Mouse (Mus musculus): ENCODE measurements around the gene Ola1. TPM values are rescaled to one million over a fixed set of nuclear protein-coding genes. Genes with fewer than 3 reads are reported as not detected.

Gene Ola1
- polyA plus RNA-seq, 1 experiment from 2014 or later = 36.5 TPM

- ATAC-seq = no peak
These were observed 75.8 kb downstream of the Ola1 start for GRCm38 (mm10) chr2:73142832-73143470.

GRCm38 (mm10) chr2:73132897-73133296, 85.8 kb downstream of the Ola1 start:
- TF ChIP-seq EP300 (IDR thresholded peaks at IDR 0.05; ENCODE audit: low read depth) = peak; percentile 79
- TF ChIP-seq CTCF (IDR thresholded peaks at IDR 0.05; ENCODE audit: low read depth) = no peak
- Histone ChIP-seq H3K36me3 (replicated peaks; ENCODE audit: insufficient read depth, low read length) (no peaks in the 10 kb centered on the region), H3K4me2 (ENCODE audit: low read depth, low read length) (no peak overlapping the region), H3K27me3 (ENCODE audit: insufficient read depth, low read length) (no peaks in the 10 kb centered on the region), H3K4me1 (ENCODE audit: insufficient read depth) (no peaks in the 10 kb centered on the region), H3K9ac (replicated peaks) (no peak overlapping the region), H3K9me3 (ENCODE audit: low read length) (no peaks in the 10 kb centered on the region), H3K4me3 (ENCODE audit: low read depth, low read length) (no peak overlapping the region), H3K27ac (ENCODE audit: low read depth) (no peak overlapping the region)
- 0 out of 2 replicates have a peak, but pooled peaks have one; percentile 29 for ATAC-seq
- WGBS (ENCODE audit: insufficient replicate concordance) = 69% methylated on average over 2 of the region's 2 CpGs
- DNase-seq = no peak

More at GRCm38 (mm10) chr2:73142832-73143470, 75.8 kb downstream of the Ola1 start:
- no peak overlapping the region for H3K27ac ChIP-seq (ENCODE audit: low read depth)
- H3K27me3 ChIP-seq (ENCODE audit: insufficient read depth, low read length) = no peaks in the 10 kb centered on the region
- H3K4me2 ChIP-seq (ENCODE audit: low read depth, low read length) = no peak overlapping the region
- 58% methylated on average over 7 of the region's 7 CpGs for WGBS (ENCODE audit: insufficient replicate concordance)
- peaks cover 4% of the 10 kb centered on the region; the same call in 1 of the 2 replicates for H3K4me1 ChIP-seq (ENCODE audit: insufficient read depth)
- no peak for TF ChIP-seq CTCF (IDR thresholded peaks at IDR 0.05; ENCODE audit: low read depth)
- TF ChIP-seq EP300 (IDR thresholded peaks at IDR 0.05; ENCODE audit: low read depth) = no peak
- no peaks in the 10 kb centered on the region for H3K9me3 ChIP-seq (ENCODE audit: low read length)
- no peak overlapping the region for H3K4me3 ChIP-seq (ENCODE audit: low read depth, low read length)
- no peaks in the 10 kb centered on the region for H3K36me3 ChIP-seq (replicated peaks; ENCODE audit: insufficient read depth, low read length)
- H3K9ac ChIP-seq (replicated peaks) = no peak overlapping the region
- DNase-seq = no peak

- Histone ChIP-seq H3K4me3 (ENCODE audit: low read depth, low read length) (no peak overlapping the region), H3K36me3 (replicated peaks; ENCODE audit: insufficient read depth, low read length) (no peaks in the 10 kb centered on the region), H3K9me3 (ENCODE audit: low read length) (no peaks in the 10 kb centered on the region), H3K27me3 (ENCODE audit: insufficient read depth, low read length) (no peaks in the 10 kb centered on the region), H3K27ac (ENCODE audit: low read depth) (no peak overlapping the region), H3K9ac (replicated peaks) (no peak overlapping the region), H3K4me2 (ENCODE audit: low read depth, low read length) (no peak overlapping the region), H3K4me1 (ENCODE audit: insufficient read depth) (no peaks in the 10 kb centered on the region)
- WGBS (ENCODE audit: insufficient replicate concordance) = 91% methylated on average over 1 of the region's 1 CpGs
- ATAC-seq (no peak), DNase-seq (no peak)
- no peak for TF ChIP-seq EP300 (IDR thresholded peaks at IDR 0.05; ENCODE audit: low read depth)
- no peak for TF ChIP-seq CTCF (IDR thresholded peaks at IDR 0.05; ENCODE audit: low read depth)
These were observed 91.0 kb downstream of the Ola1 start for GRCm38 (mm10) chr2:73127686-73128085.

GRCm38 (mm10) chr2:73118781-73119180, 99.9 kb downstream of the Ola1 start:
- Histone ChIP-seq H3K4me1 (ENCODE audit: insufficient read depth) (no peaks in the 10 kb centered on the region), H3K36me3 (replicated peaks; ENCODE audit: insufficient read depth, low read length) (no peaks in the 10 kb centered on the region), H3K27me3 (ENCODE audit: insufficient read depth, low read length) (no peaks in the 10 kb centered on the region), H3K9ac (replicated peaks) (no peak overlapping the region), H3K9me3 (ENCODE audit: low read length) (no peaks in the 10 kb centered on the region), H3K4me3 (ENCODE audit: low read depth, low read length) (no peak overlapping the region), H3K27ac (ENCODE audit: low read depth) (no peak overlapping the region), H3K4me2 (ENCODE audit: low read depth, low read length) (no peak overlapping the region)
- no peak for DNase-seq
- 89% methylated on average over 2 of the region's 2 CpGs for WGBS (ENCODE audit: insufficient replicate concordance)
- TF ChIP-seq EP300 (IDR thresholded peaks at IDR 0.05; ENCODE audit: low read depth) = no peak
- TF ChIP-seq CTCF (IDR thresholded peaks at IDR 0.05; ENCODE audit: low read depth) = no peak
- no peak for ATAC-seq

GRCm38 (mm10) chr2:73107089-73107488, 111.6 kb downstream of the Ola1 start:
- ATAC-seq = no peak

GRCm38 (mm10) chr2:73096491-73096890, 122.2 kb downstream of the Ola1 start:
- Histone ChIP-seq H3K27me3 (ENCODE audit: insufficient read depth, low read length) (no peaks in the 10 kb centered on the region), H3K4me1 (ENCODE audit: insufficient read depth) (peaks cover 10% of the 10 kb centered on the region), H3K4me2 (ENCODE audit: low read depth, low read length) (no peak overlapping the region), H3K9ac (replicated peaks) (no peak overlapping the region), H3K36me3 (replicated peaks; ENCODE audit: insufficient read depth, low read length) (peaks cover 7% of the 10 kb centered on the region), H3K4me3 (ENCODE audit: low read depth, low read length) (no peak overlapping the region), H3K9me3 (ENCODE audit: low read length) (no peaks in the 10 kb centered on the region), H3K27ac (ENCODE audit: low read depth) (no peak overlapping the region)
- DNase-seq = no peak
- no peak for TF ChIP-seq EP300 (IDR thresholded peaks at IDR 0.05; ENCODE audit: low read depth)
- 0 out of 2 replicates have a peak, but pooled peaks have one; percentile 3 for TF ChIP-seq CTCF (IDR thresholded peaks at IDR 0.05; ENCODE audit: low read depth)
- 71% methylated on average over 3 of the region's 3 CpGs for WGBS (ENCODE audit: insufficient replicate concordance)
- ATAC-seq = no peak

More at GRCm38 (mm10) chr2:73107089-73107488, 111.6 kb downstream of the Ola1 start:
- 72% methylated on average over 5 of the region's 5 CpGs for WGBS (ENCODE audit: insufficient replicate concordance)
- H3K9ac ChIP-seq (replicated peaks) = no peak overlapping the region
- no peaks in the 10 kb centered on the region for H3K36me3 ChIP-seq (replicated peaks; ENCODE audit: insufficient read depth, low read length)
- no peaks in the 10 kb centered on the region for H3K9me3 ChIP-seq (ENCODE audit: low read length)
- H3K4me1 ChIP-seq (ENCODE audit: insufficient read depth) = no peaks in the 10 kb centered on the region
- H3K27me3 ChIP-seq (ENCODE audit: insufficient read depth, low read length) = no peaks in the 10 kb centered on the region
- no peak overlapping the region for H3K4me2 ChIP-seq (ENCODE audit: low read depth, low read length)
- no peak for TF ChIP-seq CTCF (IDR thresholded peaks at IDR 0.05; ENCODE audit: low read depth)
- no peak overlapping the region for H3K4me3 ChIP-seq (ENCODE audit: low read depth, low read length)
- DNase-seq = no peak
- no peak overlapping the region for H3K27ac ChIP-seq (ENCODE audit: low read depth)

Measured in liver, postnatal 0 days (tissue).